Mouse (Mus musculus): ENCODE measurements around the gene Tbc1d24.

- TF ChIP-seq POLR2A (IDR thresholded peaks at IDR 0.05; ENCODE audit: extremely low read depth, insufficient read depth, low read length): no peak
- no peak for TF ChIP-seq CTCF (IDR thresholded peaks at IDR 0.05; ENCODE audit: low read depth, low read length)
These were observed 18.2 kb upstream of the Tbc1d24 start for GRCm38 (mm10) chr17:24223513-24223912.
